13 mouse cellular contexts compared by ENCODE assay signal in the genomic region with DNA sequence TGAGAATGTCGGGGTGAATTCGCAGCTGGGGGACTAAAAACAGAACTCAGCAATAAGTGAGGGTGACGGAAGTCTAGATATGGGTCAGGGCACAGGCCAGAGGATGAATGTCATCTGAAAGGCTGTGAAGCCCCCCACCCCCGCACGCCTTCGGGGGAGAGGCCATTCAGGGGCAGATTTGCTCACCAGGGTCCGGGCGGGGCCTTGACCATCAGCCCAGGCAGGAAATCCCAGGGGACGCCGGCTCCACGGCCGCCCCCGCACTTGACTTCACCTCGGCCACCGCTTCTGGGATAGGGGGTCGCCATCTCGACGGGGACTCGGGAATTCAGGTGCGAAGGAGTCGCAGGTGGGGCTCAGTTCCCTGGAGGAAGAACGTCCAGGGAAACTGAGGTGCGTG. TPM values are rescaled to one million over a fixed set of nuclear protein-coding genes. Genes with fewer than 3 reads are reported as not detected.
DNase-seq lines count a peak whose midpoint lies in the region; ATAC-seq and TF ChIP-seq lines count a peak whose summit lies in the region.
"Had no signal": no experiment of that assay in that cellular context is flagged by ENCODE, and none has a peak within 500 bp of the region (broad histone marks: within the 10 kb centered on the region; RNA-seq: fewer than 3 reads in every experiment).

No protein-coding gene starts in this region.

- ATAC-seq in heart, embryonic 15.5 days (replicated peaks; ENCODE audit: insufficient number of reproducible peaks, insufficient read depth, low FRiP score, low read depth) = no peak
- ATAC-seq in hindbrain, embryonic 13.5 days (ENCODE audit: low FRiP score) = no peak
- ATAC-seq in midbrain, embryonic 12.5 days (ENCODE audit: low FRiP score, low read depth) = no peak
- ATAC-seq: activated CD4-positive, CD25-positive, alpha-beta regulatory T cell, adult 4 months had no signal

- TF ChIP-seq CTCF in cortical plate, adult 2 months (IDR thresholded peaks at IDR 0.05; ENCODE audit: extremely low read depth, insufficient read depth, low read length) = no peak

- no peaks in the 10 kb centered on the region for H3K9me3 ChIP-seq in heart, embryonic 15.5 days (replicated peaks)
- no peaks in the 10 kb centered on the region for H3K9me3 ChIP-seq in hindbrain, embryonic 13.5 days
- H3K9me3 ChIP-seq in midbrain, embryonic 12.5 days = no peaks in the 10 kb centered on the region

- 4% methylated on average over 23 of the region's 23 CpGs for WGBS in heart, embryonic 15.5 days
- 4% methylated on average over 23 of the region's 23 CpGs for WGBS in hindbrain, embryonic 13.5 days
- WGBS in midbrain, embryonic 12.5 days = 5% methylated on average over 23 of the region's 23 CpGs

- H3K4me3 ChIP-seq in heart, embryonic 15.5 days = peak overlapping the region; percentile 36
- H3K4me3 ChIP-seq in cortical plate, adult 2 months (ENCODE audit: insufficient read depth, low read length) = peak overlapping the region; percentile 10; the same call in 1 of the 2 replicates
- H3K4me3 ChIP-seq in hindbrain, embryonic 13.5 days = peak overlapping the region; percentile 38
- H3K4me3 ChIP-seq in midbrain, embryonic 12.5 days = peak overlapping the region; percentile 20
- H3K4me3 ChIP-seq: megakaryocyte, embryonic 14.5 days had no signal

- peak overlapping the region; percentile 62 for H3K4me2 ChIP-seq in heart, embryonic 15.5 days
- peak overlapping the region; percentile 61 for H3K4me2 ChIP-seq in hindbrain, embryonic 13.5 days
- peak overlapping the region; percentile 50 for H3K4me2 ChIP-seq in midbrain, embryonic 12.5 days (replicated peaks)

- H3K36me3 ChIP-seq in heart, embryonic 15.5 days = no peaks in the 10 kb centered on the region
- H3K36me3 ChIP-seq in hindbrain, embryonic 13.5 days = no peaks in the 10 kb centered on the region
- no peaks in the 10 kb centered on the region for H3K36me3 ChIP-seq in midbrain, embryonic 12.5 days

- no peak for DNase-seq in heart, adult 11 months
- no peak for DNase-seq in cerebellum, adult 9-10 months
- no peak for DNase-seq in adrenal gland, adult 8-10 months
- no peak for DNase-seq in frontal cortex, postnatal 25 days (ENCODE audit: low spot score in 2 of 2)
- DNase-seq: cerebellum, postnatal 14 days; right cerebral cortex, postnatal 4 days had no signal

- no peak overlapping the region for H3K27ac ChIP-seq in heart, embryonic 15.5 days
- H3K27ac ChIP-seq in cortical plate, adult 2 months (ENCODE audit: insufficient read depth, low read length) = no peak overlapping the region
- H3K27ac ChIP-seq in hindbrain, embryonic 13.5 days = no peak overlapping the region
- no peak overlapping the region for H3K27ac ChIP-seq in midbrain, embryonic 12.5 days (replicated peaks)

- H3K9ac ChIP-seq in heart, embryonic 15.5 days = no peak overlapping the region
- H3K9ac ChIP-seq in hindbrain, embryonic 13.5 days = no peak overlapping the region; the same call in 1 of the 2 replicates
- no peak overlapping the region for H3K9ac ChIP-seq in midbrain, embryonic 12.5 days (replicated peaks)

- H3K27me3 ChIP-seq in heart, embryonic 15.5 days = peaks cover 82% of the 10 kb centered on the region
- peaks cover 82% of the 10 kb centered on the region for H3K27me3 ChIP-seq in hindbrain, embryonic 13.5 days
- peaks cover 86% of the 10 kb centered on the region for H3K27me3 ChIP-seq in midbrain, embryonic 12.5 days

- no peak for TF ChIP-seq POLR2A in cortical plate, adult 2 months (IDR thresholded peaks at IDR 0.05; ENCODE audit: extremely low read depth, insufficient read depth, low read length)

- H3K4me1 ChIP-seq in heart, embryonic 15.5 days (replicated peaks) = peaks cover 23% of the 10 kb centered on the region
- H3K4me1 ChIP-seq in cortical plate, adult 2 months (ENCODE audit: control insufficient read depth, insufficient read depth, low read length) = no peaks in the 10 kb centered on the region
- peaks cover 27% of the 10 kb centered on the region for H3K4me1 ChIP-seq in hindbrain, embryonic 13.5 days (replicated peaks)
- peaks cover 18% of the 10 kb centered on the region for H3K4me1 ChIP-seq in midbrain, embryonic 12.5 days

RNA-seq across cellular contexts. Expression of gene Npas1, which starts 2.2 kb away (rescaled TPM):
- 0.16 and 0.36 TPM in 2 replicates for polyA plus RNA-seq in heart, embryonic 15.5 days (2015; fragmentation: Nextera tagmentation; extraction: Ambion mirVana)
- 10.7 and 13.0 TPM in 2 replicates for polyA plus RNA-seq in cortical plate, adult 2 months (2012; rRNA removed)
- 2.3 and 2.5 TPM in 2 replicates for polyA plus RNA-seq in hindbrain, embryonic 13.5 days (2015; fragmentation: Nextera tagmentation; extraction: Ambion mirVana)
- 0.93 and 1.2 TPM in 2 replicates for polyA plus RNA-seq in midbrain, embryonic 12.5 days (2016; fragmentation: Nextera tagmentation; extraction: Ambion mirVana)
- total RNA-seq in adrenal gland, adult 8-10 months (2022) = under 1 TPM in 1 of 4 experiments, not detected in 3; 0.48 TPM
- polyA plus RNA-seq: gonadal fat pad, adult 2 months had no signal

RNA-seq across cellular contexts. Expression of gene Tmem160, which starts 22.7 kb away (rescaled TPM):
- polyA plus RNA-seq in heart, embryonic 15.5 days (2015; fragmentation: Nextera tagmentation; extraction: Ambion mirVana) = 76.1 and 76.3 TPM in 2 replicates
- polyA plus RNA-seq in cortical plate, adult 2 months (2012; rRNA removed) = 105 and 115 TPM in 2 replicates
- polyA plus RNA-seq in hindbrain, embryonic 13.5 days (2015; fragmentation: Nextera tagmentation; extraction: Ambion mirVana) = 55.9 and 60.8 TPM in 2 replicates
- polyA plus RNA-seq in midbrain, embryonic 12.5 days (2016; fragmentation: Nextera tagmentation; extraction: Ambion mirVana) = 46.9 and 51.1 TPM in 2 replicates
- 10 to 100 TPM; 55.2 to 93.9 (median 72.1) TPM for total RNA-seq in adrenal gland, adult 8-10 months (2022)
